Mouse (Mus musculus): ENCODE results near the gene Rer1. TPM values are rescaled to one million over a fixed set of nuclear protein-coding genes. Genes with fewer than 3 reads are reported as not detected.
"Not testable (repeated sequence)": the region's sequence is repeated elsewhere in the genome, so short reads cannot be mapped to it uniquely, and the experiment has no call there.

Rer1 gene
- total RNA-seq, 2 experiments from 2014 or later: 53.0 to 58.0 TPM

GRCm38 (mm10) chr4:155117396-155117978 lies 31.3 kb upstream of the Rer1 start:
- no peak for DNase-seq (ENCODE audit: low spot score)

- no peak for DNase-seq (ENCODE audit: low spot score)
These were observed 30.4 kb upstream of the Rer1 start for GRCm38 (mm10) chr4:155116607-155117006.

GRCm38 (mm10) chr4:155113766-155114410 lies 27.7 kb upstream of the Rer1 start:
- DNase-seq (ENCODE audit: low spot score): peak; percentile 38

GRCm38 (mm10) chr4:155109471-155109870 lies 23.3 kb upstream of the Rer1 start:
- DNase-seq (ENCODE audit: low spot score): no peak

GRCm38 (mm10) chr4:155107886-155108285 lies 21.7 kb upstream of the Rer1 start:
- DNase-seq (ENCODE audit: low spot score): no peak

- DNase-seq (ENCODE audit: low spot score): no peak
These were observed 12.4 kb upstream of the Rer1 start for GRCm38 (mm10) chr4:155098572-155098971.

- DNase-seq (ENCODE audit: low spot score): no peak
These were observed 11.3 kb upstream of the Rer1 start for GRCm38 (mm10) chr4:155097452-155097851.

- no peak for DNase-seq (ENCODE audit: low spot score)
These were observed 9.8 kb upstream of the Rer1 start for GRCm38 (mm10) chr4:155095967-155096366.

- peak; percentile 91 for DNase-seq (ENCODE audit: low spot score)
These were observed 9.2 kb upstream of the Rer1 start for GRCm38 (mm10) chr4:155095238-155095900.

GRCm38 (mm10) chr4:155094565-155094964 lies 8.4 kb upstream of the Rer1 start:
- peak; percentile 30 for DNase-seq (ENCODE audit: low spot score)

- no peak for DNase-seq (ENCODE audit: low spot score)
These were observed 7.4 kb upstream of the Rer1 start for GRCm38 (mm10) chr4:155093431-155094149.

GRCm38 (mm10) chr4:155092718-155093430 lies 6.7 kb upstream of the Rer1 start:
- DNase-seq (ENCODE audit: low spot score): no peak

- no peak for DNase-seq (ENCODE audit: low spot score)
These were observed 4.7 kb upstream of the Rer1 start for GRCm38 (mm10) chr4:155090688-155091449.

- no peak for DNase-seq (ENCODE audit: low spot score)
These were observed 4.0 kb upstream of the Rer1 start for GRCm38 (mm10) chr4:155090147-155090546.

GRCm38 (mm10) chr4:155089241-155089640 lies 3.1 kb upstream of the Rer1 start:
- DNase-seq (ENCODE audit: low spot score): no peak

- no peak for DNase-seq (ENCODE audit: low spot score)
These were observed 725 bp downstream of the Rer1 start for GRCm38 (mm10) chr4:155085206-155086107.

GRCm38 (mm10) chr4:155084351-155084750 lies 1.8 kb downstream of the Rer1 start:
- DNase-seq (ENCODE audit: low spot score): no peak

GRCm38 (mm10) chr4:155083553-155083952 lies 2.6 kb downstream of the Rer1 start:
- DNase-seq (ENCODE audit: low spot score): no peak

- no peak for DNase-seq (ENCODE audit: low spot score)
These were observed 6.5 kb downstream of the Rer1 start for GRCm38 (mm10) chr4:155079666-155080065.

GRCm38 (mm10) chr4:155078808-155079207 lies 7.4 kb downstream of the Rer1 start:
- not testable (repeated sequence) for DNase-seq (ENCODE audit: low spot score)

All from gastrocnemius, adult 18-20 months (tissue).